Mouse (Mus musculus) C2C12 (cell line): ENCODE measurements around the gene Tmem8b. TPM values are rescaled to one million over a fixed set of nuclear protein-coding genes. Genes with fewer than 3 reads are reported as not detected.

Source experiments
- H3K27me3 ChIP-seq: one replicate; pipeline ENCODE4 v1.6.1; 2011; ENCODE audit not compliant: control insufficient read depth, insufficient read depth, insufficient read length
- H3K36me3 ChIP-seq: one replicate; pipeline ENCODE4 v1.6.1; 2011; ENCODE audit not compliant: control insufficient read depth, insufficient read depth
- H3K4me3 ChIP-seq: one replicate; pipeline ENCODE4 v1.5.1; 2011; ENCODE audit warnings: mild to moderate bottlenecking, control low read depth; ENCODE audit not compliant: poor library complexity, insufficient read depth, severe bottlenecking
- H3K79me2 ChIP-seq: one replicate; pipeline ENCODE4 v1.6.1; 2011; ENCODE audit not compliant: control insufficient read depth, insufficient read depth
- H3K79me3 ChIP-seq: one replicate; pipeline ENCODE4 v1.6.1; 2011; ENCODE audit warnings: low read depth, control low read depth
- H3ac ChIP-seq: one replicate; pipeline ENCODE3; 2011; ENCODE audit warnings: low read depth; ENCODE audit not compliant: control insufficient read depth, insufficient read length
- CEBPB ChIP-seq: IDR thresholded peaks from one replicate; pipeline ENCODE4 v1.6.1; 2011; ENCODE audit warnings: low read depth, mild to moderate bottlenecking, control low read depth, moderate library complexity
- CTCF ChIP-seq: IDR thresholded peaks from one replicate; pipeline ENCODE4 v1.5.1; 2011; ENCODE audit not compliant: control insufficient read depth, insufficient read depth, insufficient read length
- FOSL1 ChIP-seq: IDR thresholded peaks from one replicate; pipeline ENCODE4 v1.8.0; 2011; ENCODE audit warnings: mild to moderate bottlenecking, low read length; ENCODE audit not compliant: poor library complexity, insufficient read depth, severe bottlenecking
- MAX ChIP-seq: IDR thresholded peaks from one replicate; pipeline ENCODE4 v1.6.1; 2011; ENCODE audit warnings: mild to moderate bottlenecking, control low read depth
- MYOD1 ChIP-seq: IDR thresholded peaks from one replicate; pipeline ENCODE4 v1.6.1; 2011; ENCODE audit warnings: low read depth; ENCODE audit not compliant: control insufficient read depth, insufficient read length
- MYOG ChIP-seq: IDR thresholded peaks from one replicate; pipeline ENCODE4 v1.6.1; 2011; ENCODE audit not compliant: control insufficient read depth, insufficient read length; ENCODE audit errors: extremely low read depth
- USF1 ChIP-seq: IDR thresholded peaks from one replicate; pipeline ENCODE4 v1.6.1; 2011; ENCODE audit warnings: low read depth, mild to moderate bottlenecking, control low read depth, moderate library complexity
- polyA plus RNA-seq: library from polyadenylated mRNA; unstranded; fragments of >200 nt; fragmentation: generic; extraction: Trizol; gene quantifications from one replicate; pipeline ENCODE4 v1.2.1, GENCODE M21; 2012; ENCODE audit warnings: missing spikeins

Tmem8b gene
- polyA plus RNA-seq, 1 experiment: 0.16 TPM

GRCm38 (mm10) chr4:43631046-43631955 is 37.5 kb upstream of the Tmem8b start, which contains the start of gene Npr2:
Npr2 (plus strand) TSS chr4:43631935.
- no peaks in the 10 kb centered on the region for H3K36me3 ChIP-seq
- no peaks in the 10 kb centered on the region for H3K27me3 ChIP-seq
- no peaks in the 10 kb centered on the region for H3K79me3 ChIP-seq
- TF ChIP-seq MYOG: no peak
- no peak for TF ChIP-seq FOSL1
- no peak for TF ChIP-seq USF1
- TF ChIP-seq CTCF: no peak
- TF ChIP-seq CEBPB: no peak
- TF ChIP-seq MAX: no peak
- TF ChIP-seq MYOD1: no peak
- peak within 1 kb of the TSS; percentile 88 for H3ac ChIP-seq
- H3K4me3 ChIP-seq: peak within 1 kb of the TSS; percentile 28
- H3K79me2 ChIP-seq: no peaks in the 10 kb centered on the region

- Histone ChIP-seq H3K27me3 (no peaks in the 10 kb centered on the region), H3K79me2 (no peaks in the 10 kb centered on the region), H3K4me3 (peak overlapping the region; percentile 28), H3K36me3 (no peaks in the 10 kb centered on the region), H3ac (peak overlapping the region; percentile 88), H3K79me3 (no peaks in the 10 kb centered on the region)
- no peak for TF ChIP-seq MYOG
- TF ChIP-seq USF1: no peak
- no peak for TF ChIP-seq MYOD1
- no peak for TF ChIP-seq FOSL1
- TF ChIP-seq CTCF: no peak
- no peak for TF ChIP-seq CEBPB
- TF ChIP-seq MAX: no peak
These were observed 36.5 kb upstream of the Tmem8b start for GRCm38 (mm10) chr4:43631956-43632920.

GRCm38 (mm10) chr4:43633296-43633695 is 35.5 kb upstream of the Tmem8b start:
- Histone ChIP-seq H3K4me3 (no peak overlapping the region), H3ac (no peak overlapping the region), H3K79me3 (no peaks in the 10 kb centered on the region), H3K27me3 (no peaks in the 10 kb centered on the region), H3K36me3 (no peaks in the 10 kb centered on the region), H3K79me2 (no peaks in the 10 kb centered on the region)
- TF ChIP-seq CEBPB (no peak), USF1 (no peak), MYOG (no peak), MAX (no peak), FOSL1 (no peak), MYOD1 (no peak)

DNA sequence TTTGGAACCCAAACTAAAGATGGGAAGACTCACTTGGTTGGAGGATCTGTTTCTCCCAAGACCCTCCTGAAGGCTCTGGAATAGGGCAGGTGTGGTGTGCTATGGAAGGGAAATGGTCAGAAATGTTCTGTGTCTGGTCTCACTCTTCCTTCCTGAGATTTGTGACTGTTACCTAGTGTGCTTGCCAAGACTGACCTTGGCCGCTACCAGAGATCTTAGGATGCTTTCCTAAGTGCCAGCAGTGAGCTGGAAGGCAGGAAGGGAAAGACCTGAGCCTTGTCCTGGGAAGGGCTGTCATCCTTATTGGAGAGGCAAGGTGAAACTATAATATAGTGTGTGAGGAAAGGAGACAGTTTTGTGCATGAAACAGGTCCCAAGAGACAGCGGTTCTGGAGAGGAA is 35.0 kb upstream of the Tmem8b start:
- Histone ChIP-seq H3K4me3 (no peak overlapping the region), H3K27me3 (no peaks in the 10 kb centered on the region), H3K79me2 (no peaks in the 10 kb centered on the region), H3K36me3 (no peaks in the 10 kb centered on the region), H3ac (no peak overlapping the region), H3K79me3 (no peaks in the 10 kb centered on the region)
- no peak for TF ChIP-seq MYOD1
- TF ChIP-seq CTCF: no peak
- TF ChIP-seq MAX: no peak
- TF ChIP-seq MYOG: no peak
- no peak for TF ChIP-seq FOSL1
- TF ChIP-seq USF1: no peak
- no peak for TF ChIP-seq CEBPB

- Histone ChIP-seq H3K4me3 (no peak overlapping the region), H3ac (no peak overlapping the region), H3K27me3 (no peaks in the 10 kb centered on the region), H3K79me2 (no peaks in the 10 kb centered on the region), H3K36me3 (no peaks in the 10 kb centered on the region), H3K79me3 (no peaks in the 10 kb centered on the region)
- TF ChIP-seq CTCF: no peak
- no peak for TF ChIP-seq FOSL1
- no peak for TF ChIP-seq MYOD1
- TF ChIP-seq CEBPB: no peak
- no peak for TF ChIP-seq MAX
- no peak for TF ChIP-seq USF1
- TF ChIP-seq MYOG: no peak
These were observed 34.0 kb upstream of the Tmem8b start for GRCm38 (mm10) chr4:43634621-43635374.
